Mouse (Mus musculus) adrenal gland (tissue): ENCODE data around the gene Col19a1.

Source experiments
- intact Hi-C: fragments of 180-260 bp; cut with DNase I; formaldehyde crosslinking; loops from one replicate; pipeline ENCODE4 v1.15.1; 2025

The Col19a1 gene

GRCm38 (mm10) chr1:24461305-24461887, 125.9 kb downstream of the Col19a1 start:
- intact Hi-C loops = no loop called here

- intact Hi-C loops = no loop called here
Observed at GRCm38 (mm10) chr1:24458015-24458414, 129.3 kb downstream of the Col19a1 start.

GRCm38 (mm10) chr1:24452572-24453269, 134.6 kb downstream of the Col19a1 start:
- intact Hi-C loops = no loop called here

GRCm38 (mm10) chr1:24452159-24452558, 135.1 kb downstream of the Col19a1 start:
- intact Hi-C loops = no loop called here

GRCm38 (mm10) chr1:24437425-24437824, 149.8 kb downstream of the Col19a1 start:
- intact Hi-C loops = no loop called here

GRCm38 (mm10) chr1:24428306-24428705, 159.0 kb downstream of the Col19a1 start:
- intact Hi-C loops = no loop called here

- intact Hi-C loops = no loop called here
Observed at GRCm38 (mm10) chr1:24378125-24378821, 209.0 kb downstream of the Col19a1 start.

GRCm38 (mm10) chr1:24374902-24375301, 212.4 kb downstream of the Col19a1 start:
- intact Hi-C loops = no loop called here

GRCm38 (mm10) chr1:24373671-24374070, 213.6 kb downstream of the Col19a1 start:
- intact Hi-C loops = no loop called here

GRCm38 (mm10) chr1:24372471-24373258, 214.6 kb downstream of the Col19a1 start:
- intact Hi-C loops = no loop called here

- intact Hi-C loops = loop anchor here (5.0 kb wide), 1 partner anchor 264 kb away; no protein-coding TSS in a partner anchor
Observed at GRCm38 (mm10) chr1:24367570-24368517, 219.4 kb downstream of the Col19a1 start.

GRCm38 (mm10) chr1:24364775-24365174, 222.5 kb downstream of the Col19a1 start:
- intact Hi-C loops = loop anchor here (5.0 kb wide), 1 partner anchor 268 kb away; no protein-coding TSS in a partner anchor

GRCm38 (mm10) chr1:24361990-24362635, 225.2 kb downstream of the Col19a1 start:
- intact Hi-C loops = no loop called here

GRCm38 (mm10) chr1:24349462-24350217, 237.6 kb downstream of the Col19a1 start:
- intact Hi-C loops = no loop called here

GRCm38 (mm10) chr1:24347621-24348160, 239.6 kb downstream of the Col19a1 start:
- intact Hi-C loops = no loop called here

GRCm38 (mm10) chr1:24337556-24338275, 249.6 kb downstream of the Col19a1 start:
- intact Hi-C loops = no loop called here

- intact Hi-C loops = no loop called here
Observed at GRCm38 (mm10) chr1:24336051-24336450, 251.2 kb downstream of the Col19a1 start.

- intact Hi-C loops = no loop called here
Observed at GRCm38 (mm10) chr1:24316961-24317589, 270.2 kb downstream of the Col19a1 start.
